Mouse (Mus musculus): ENCODE measurements around the gene Rrp9.

GRCm38 (mm10) chr9:106534975-106535374 is 59.2 kb downstream of the Rrp9 start:
- TF ChIP-seq CTCF (IDR thresholded peaks at IDR 0.05; ENCODE audit: low read depth) (no peak), EP300 (IDR thresholded peaks at IDR 0.05; ENCODE audit: low read depth) (no peak)

All from heart, postnatal 0 days (tissue).